ENCODE assay signal across 9 mouse cellular contexts in genomic region chr12:33388842-33389241, GRCm38 (mm10). TPM values are rescaled to one million over a fixed set of nuclear protein-coding genes. Genes with fewer than 3 reads are reported as not detected.
DNase-seq lines count a peak whose midpoint lies in the region; ATAC-seq lines count a peak whose summit lies in the region.
"Had no signal": no experiment of that assay in that cellular context is flagged by ENCODE, and none has a peak within 500 bp of the region (broad histone marks: within the 10 kb centered on the region; RNA-seq: fewer than 3 reads in every experiment).

No protein-coding gene starts in this region.

- no peak overlapping the region for H3K4me2 ChIP-seq in forebrain, embryonic 14.5 days (ENCODE audit: low read length)
- no peak overlapping the region for H3K4me2 ChIP-seq in hindbrain, embryonic 13.5 days

- H3K9me3 ChIP-seq in forebrain, embryonic 14.5 days (replicated peaks; ENCODE audit: control insufficient read depth, low read length): no peaks in the 10 kb centered on the region
- H3K9me3 ChIP-seq in hindbrain, embryonic 13.5 days: no peaks in the 10 kb centered on the region

- H3K4me1 ChIP-seq in forebrain, embryonic 14.5 days (ENCODE audit: control insufficient read depth, insufficient read depth, low read length): no peaks in the 10 kb centered on the region
- H3K4me1 ChIP-seq in hindbrain, embryonic 13.5 days (replicated peaks): no peaks in the 10 kb centered on the region

- H3K9ac ChIP-seq in forebrain, embryonic 14.5 days (ENCODE audit: low read length): no peak overlapping the region
- H3K9ac ChIP-seq in hindbrain, embryonic 13.5 days: no peak overlapping the region

- ATAC-seq in cerebellum, adult (ENCODE audit: insufficient number of reproducible peaks, low FRiP score, low TSS enrichment): peak; percentile 89
- ATAC-seq in forebrain, embryonic 14.5 days: peak; percentile 74
- peak; percentile 75 for ATAC-seq in hindbrain, embryonic 13.5 days (ENCODE audit: low FRiP score)

- DNase-seq in Muller cell, postnatal 12 days (ENCODE audit: inconsistent ontology term): peak; percentile 87
- DNase-seq in forebrain, embryonic 14.5 days (ENCODE audit: low spot score): peak; percentile 90
- peak; percentile 71 for DNase-seq in layer of hippocampus, adult 9-11 months
- peak; percentile 84 for DNase-seq in lung, postnatal 36 days
- peak; percentile 70 for DNase-seq in retina, postnatal 7 days (ENCODE audit: low read depth, low spot score)
- peak; percentile 42 to 65 for DNase-seq in urinary bladder, postnatal 4 days (ENCODE audit: low spot score in 2 of 2)

- no peak overlapping the region for H3K4me3 ChIP-seq in forebrain, embryonic 14.5 days (ENCODE audit: low read depth, low read length)
- H3K4me3 ChIP-seq in hindbrain, embryonic 13.5 days: no peak overlapping the region

- H3K27ac ChIP-seq in forebrain, embryonic 14.5 days (ENCODE audit: low read depth, low read length): no peak overlapping the region
- H3K27ac ChIP-seq in hindbrain, embryonic 13.5 days: no peak overlapping the region

- WGBS in forebrain, embryonic 14.5 days: 8% methylated on average over 5 of the region's 5 CpGs
- WGBS in hindbrain, embryonic 13.5 days: 6% methylated on average over 5 of the region's 5 CpGs

- H3K27me3 ChIP-seq in forebrain, embryonic 14.5 days (replicated peaks; ENCODE audit: control insufficient read depth, insufficient read depth, low read length): no peaks in the 10 kb centered on the region
- H3K27me3 ChIP-seq in hindbrain, embryonic 13.5 days: peaks cover 22% of the 10 kb centered on the region

- H3K36me3 ChIP-seq in forebrain, embryonic 14.5 days (ENCODE audit: control insufficient read depth, insufficient read depth, low read length): no peaks in the 10 kb centered on the region
- H3K36me3 ChIP-seq in hindbrain, embryonic 13.5 days: no peaks in the 10 kb centered on the region

RNA-seq across cellular contexts. Expression of gene Efcab10, which starts 5.8 kb away (rescaled TPM):
- 4.2 and 4.3 TPM in 2 replicates for polyA plus RNA-seq in forebrain, embryonic 14.5 days (2014; fragmentation: Nextera tagmentation; extraction: Ambion mirVana)
- polyA plus RNA-seq in hindbrain, embryonic 13.5 days (2015; fragmentation: Nextera tagmentation; extraction: Ambion mirVana): 3.6 and 5.1 TPM in 2 replicates
- polyA plus RNA-seq: liver, embryonic 16.5 days had no signal

RNA-seq across cellular contexts. Expression of gene Twistnb, which starts 40.6 kb away (rescaled TPM):
- 48.2 and 50.1 TPM in 2 replicates for polyA plus RNA-seq in forebrain, embryonic 14.5 days (2014; fragmentation: Nextera tagmentation; extraction: Ambion mirVana)
- 47.7 and 48.1 TPM in 2 replicates for polyA plus RNA-seq in hindbrain, embryonic 13.5 days (2015; fragmentation: Nextera tagmentation; extraction: Ambion mirVana)
